Mouse (Mus musculus) Patski (cell line): ENCODE data around the gene Ric3. TPM values are rescaled to one million over a fixed set of nuclear protein-coding genes. Genes with fewer than 3 reads are reported as not detected.

ENCODE experiments used
- ATAC-seq: fragments of 100-300 bp; one replicate; pipeline ENCODE4 v1.8.0; 2021
- CTCF ChIA-PET: fragments of 350-600 bp; sonication (Branson Sonifier 250); formaldehyde crosslinking; loops from one replicate; lab custom pipeline; 2022; ENCODE audit warnings: inconsistent platforms; lab: Charles Lee
- POLR2A ChIA-PET: fragments of 350-600 bp; sonication (Branson Sonifier 250); formaldehyde crosslinking; loops from one replicate; lab custom pipeline; 2022; ENCODE audit warnings: antibody characterized with exemption, inconsistent platforms; lab: Charles Lee
- DNase-seq: peaks from one replicate; pipeline ENCODE4 v3.0.0-alpha.2; 2011; ENCODE audit warnings: low read depth, low spot score
- H3K27me3 ChIP-seq: fragments of 371-371 bp; one replicate; pipeline ENCODE4 v1.5.1; 2021
- CTCF ChIP-seq: fragments of 100-300 bp; IDR thresholded peaks from one replicate; pipeline ENCODE4 v1.5.1; 2021
- in situ Hi-C: fragments of 300-500 bp; cut with MboI; formaldehyde crosslinking; loops from 3 replicates; pipeline ENCODE4 v1.11.1; 2018; ENCODE audit warnings: low pct_unique_long_range_greater_than_20kb, mixed read lengths
- polyA plus RNA-seq: library from polyadenylated mRNA; unstranded; gene quantifications from one replicate; pipeline ENCODE4 v1.2.3, GENCODE M21; 2021

Gene Ric3
- polyA plus RNA-seq, 1 experiment from 2014 or later: 0.27 TPM

- ChIA-PET CTCF (interaction anchor here (1.7 to 2.0 kb wide), 2 partner anchors 9 to 59 kb away, joined by 6 to 7 read pairs; no protein-coding TSS in a partner anchor), POLR2A (no interaction called here)
- no peak for TF ChIP-seq CTCF
- no peaks in the 10 kb centered on the region for H3K27me3 ChIP-seq
- no peak for ATAC-seq
- no peak for DNase-seq
- in situ Hi-C loops: loop anchor here (5.0 kb wide), 1 partner anchor 208 kb away; no protein-coding TSS in a partner anchor
Observed at GRCm38 (mm10) chr7:109025743-109026142, 57.4 kb downstream of the Ric3 start.

DNA sequence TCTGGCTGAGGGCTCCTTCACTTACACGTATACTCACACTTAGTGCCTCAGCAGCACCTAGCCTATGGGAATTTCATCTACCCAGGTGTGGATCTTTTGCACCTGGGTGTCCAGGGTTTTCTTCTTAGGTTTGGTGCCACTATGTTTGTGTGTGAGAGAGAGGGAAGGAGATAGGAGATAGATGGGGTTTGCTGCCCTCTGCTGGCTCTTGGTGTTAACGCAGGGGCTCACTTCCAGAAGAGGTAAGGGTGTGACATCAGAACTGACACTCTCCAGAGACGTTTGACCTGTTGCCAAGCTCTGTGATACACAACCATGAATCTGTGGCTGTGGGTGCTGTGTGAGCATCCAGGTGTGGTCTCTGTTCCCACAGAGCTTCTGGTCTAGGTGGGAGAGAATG is 61.7 kb downstream of the Ric3 start:
- CTCF ChIA-PET: interaction anchor here (0.6 to 2.6 kb wide), 19 partner anchors 8 to 79 kb away, joined by 3 to 11 read pairs (median 4); no protein-coding TSS in a partner anchor
- TF ChIP-seq CTCF: peak; percentile 89
- ATAC-seq: peak; percentile 74
- no peaks in the 10 kb centered on the region for H3K27me3 ChIP-seq
- POLR2A ChIA-PET: interaction anchor here (0.6 to 1.7 kb wide), 2 partner anchors 37 to 79 kb away, joined by 3 to 5 read pairs; no protein-coding TSS in a partner anchor
- in situ Hi-C loops: loop anchor here (5.0 kb wide), 1 partner anchor 54 kb away; no protein-coding TSS in a partner anchor
- no peak for DNase-seq

- no peak for TF ChIP-seq CTCF
- POLR2A ChIA-PET: no interaction called here
- no peak for ATAC-seq
- H3K27me3 ChIP-seq: no peaks in the 10 kb centered on the region
- no peak for DNase-seq
- in situ Hi-C loops: no loop called here
- CTCF ChIA-PET: interaction anchor here (0.9 to 2.0 kb wide), 7 partner anchors 28 to 71 kb away, joined by 3 to 8 read pairs (median 3); no protein-coding TSS in a partner anchor
Observed at GRCm38 (mm10) chr7:109019243-109019642, 63.9 kb downstream of the Ric3 start.

DNA sequence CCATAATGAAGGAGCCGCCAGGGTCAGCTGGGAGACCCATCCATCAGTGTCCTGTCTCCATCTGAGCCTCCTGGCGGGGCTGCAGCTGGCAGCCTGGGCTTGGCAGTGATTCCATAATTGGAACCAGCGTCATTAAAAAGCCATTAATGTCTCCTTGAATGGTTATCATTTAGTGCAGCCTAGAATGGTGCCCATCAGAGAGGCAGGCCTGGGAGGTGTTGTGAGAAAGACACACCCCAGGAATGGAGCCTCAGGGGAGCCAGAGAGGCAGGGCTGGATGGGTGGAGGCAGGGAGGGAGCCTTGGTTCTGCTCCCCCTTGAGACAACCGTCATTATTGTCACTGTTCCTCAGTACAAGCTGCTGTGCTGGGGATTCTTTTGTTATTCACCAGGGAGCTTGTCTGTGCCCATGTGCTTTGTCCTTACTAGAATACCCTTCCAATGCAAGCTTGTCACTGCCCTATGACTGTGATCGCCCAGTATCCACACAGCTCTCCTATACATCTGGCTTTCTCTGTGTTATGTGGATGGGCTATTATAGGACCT is 66.7 kb downstream of the Ric3 start:
- no peak for TF ChIP-seq CTCF
- ATAC-seq: no peak
- in situ Hi-C loops: no loop called here
- DNase-seq: no peak
- no peaks in the 10 kb centered on the region for H3K27me3 ChIP-seq
- POLR2A ChIA-PET: no interaction called here
- CTCF ChIA-PET: interaction anchor here (1.3 kb wide), 1 partner anchor 10 kb away, joined by 3 read pairs; no protein-coding TSS in a partner anchor

DNA sequence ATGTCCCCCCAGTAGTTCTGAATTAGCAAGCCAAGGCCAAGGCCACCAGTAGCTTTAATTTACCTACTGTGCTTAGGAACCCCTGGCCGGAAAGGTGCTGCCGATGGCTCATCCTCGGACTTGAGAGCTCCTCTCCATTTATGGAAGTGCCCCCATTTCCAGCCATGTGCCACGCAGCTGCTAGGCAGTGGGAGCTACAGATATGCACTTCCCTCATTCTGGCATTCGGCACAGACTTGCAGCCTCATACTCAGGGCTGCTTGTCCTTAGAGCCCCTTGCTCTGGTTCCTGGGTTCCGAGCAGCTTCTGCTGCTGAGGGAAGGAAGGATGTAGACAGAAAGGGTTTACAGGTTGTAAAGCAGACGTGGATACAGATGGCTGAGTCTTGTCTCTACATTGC is 68.3 kb downstream of the Ric3 start:
- peaks cover 4% of the 10 kb centered on the region for H3K27me3 ChIP-seq
- DNase-seq: no peak
- no peak for TF ChIP-seq CTCF
- ChIA-PET CTCF (interaction anchor here (0.7 kb wide), 1 partner anchor 41 kb away, joined by 3 read pairs; no protein-coding TSS in a partner anchor), POLR2A (no interaction called here)
- in situ Hi-C loops: no loop called here
- no peak for ATAC-seq

GRCm38 (mm10) chr7:109012998-109013625 is 70.0 kb downstream of the Ric3 start:
- CTCF ChIA-PET: interaction anchor here (1.2 to 1.6 kb wide), 2 partner anchors 9 to 16 kb away, joined by 3 to 5 read pairs; no protein-coding TSS in a partner anchor
- ATAC-seq: no peak
- in situ Hi-C loops: no loop called here
- peaks cover 4% of the 10 kb centered on the region for H3K27me3 ChIP-seq
- no peak for TF ChIP-seq CTCF
- POLR2A ChIA-PET: no interaction called here
- no peak for DNase-seq

- ChIA-PET CTCF (interaction anchor here (1.2 to 1.6 kb wide), 2 partner anchors 9 to 16 kb away, joined by 3 to 5 read pairs; no protein-coding TSS in a partner anchor), POLR2A (no interaction called here)
- DNase-seq (no peak), ATAC-seq (no peak)
- peaks cover 4% of the 10 kb centered on the region for H3K27me3 ChIP-seq
- no peak for TF ChIP-seq CTCF
- in situ Hi-C loops: no loop called here
Observed at GRCm38 (mm10) chr7:109012575-109012974, 70.6 kb downstream of the Ric3 start.

DNA sequence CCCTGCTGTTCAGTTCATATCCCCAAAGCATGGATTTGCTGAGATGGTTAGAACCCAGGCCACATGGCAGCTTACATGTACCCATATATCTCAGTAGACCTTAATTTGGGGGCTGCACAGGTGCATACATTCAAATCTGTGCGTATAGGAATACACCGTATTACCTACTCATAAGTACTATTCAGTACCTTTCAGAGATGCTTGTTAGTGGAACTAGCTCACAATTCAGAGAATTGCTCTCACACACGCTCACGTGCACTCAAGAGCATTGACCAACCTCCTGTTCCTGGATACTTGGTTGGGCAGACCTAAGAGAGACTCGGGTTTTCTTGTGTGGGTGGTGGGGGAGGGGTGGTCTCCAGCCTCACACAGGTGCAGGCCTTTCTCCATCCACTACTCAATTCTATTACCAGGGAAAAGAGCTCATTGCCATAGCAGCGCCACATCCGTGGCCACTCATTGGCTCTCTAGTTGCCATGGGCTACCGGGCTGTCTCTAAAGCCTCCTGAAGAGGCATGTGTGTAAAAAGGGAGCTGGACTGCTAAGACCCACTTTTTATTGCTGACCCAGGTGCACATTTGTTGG is 71.4 kb downstream of the Ric3 start:
- ATAC-seq (no peak), DNase-seq (no peak)
- ChIA-PET CTCF (interaction anchor here (0.7 to 1.6 kb wide), 2 partner anchors 9 to 15 kb away, joined by 3 read pairs; no protein-coding TSS in a partner anchor), POLR2A (no interaction called here)
- in situ Hi-C loops: no loop called here
- TF ChIP-seq CTCF: no peak
- H3K27me3 ChIP-seq: peaks cover 4% of the 10 kb centered on the region

DNA sequence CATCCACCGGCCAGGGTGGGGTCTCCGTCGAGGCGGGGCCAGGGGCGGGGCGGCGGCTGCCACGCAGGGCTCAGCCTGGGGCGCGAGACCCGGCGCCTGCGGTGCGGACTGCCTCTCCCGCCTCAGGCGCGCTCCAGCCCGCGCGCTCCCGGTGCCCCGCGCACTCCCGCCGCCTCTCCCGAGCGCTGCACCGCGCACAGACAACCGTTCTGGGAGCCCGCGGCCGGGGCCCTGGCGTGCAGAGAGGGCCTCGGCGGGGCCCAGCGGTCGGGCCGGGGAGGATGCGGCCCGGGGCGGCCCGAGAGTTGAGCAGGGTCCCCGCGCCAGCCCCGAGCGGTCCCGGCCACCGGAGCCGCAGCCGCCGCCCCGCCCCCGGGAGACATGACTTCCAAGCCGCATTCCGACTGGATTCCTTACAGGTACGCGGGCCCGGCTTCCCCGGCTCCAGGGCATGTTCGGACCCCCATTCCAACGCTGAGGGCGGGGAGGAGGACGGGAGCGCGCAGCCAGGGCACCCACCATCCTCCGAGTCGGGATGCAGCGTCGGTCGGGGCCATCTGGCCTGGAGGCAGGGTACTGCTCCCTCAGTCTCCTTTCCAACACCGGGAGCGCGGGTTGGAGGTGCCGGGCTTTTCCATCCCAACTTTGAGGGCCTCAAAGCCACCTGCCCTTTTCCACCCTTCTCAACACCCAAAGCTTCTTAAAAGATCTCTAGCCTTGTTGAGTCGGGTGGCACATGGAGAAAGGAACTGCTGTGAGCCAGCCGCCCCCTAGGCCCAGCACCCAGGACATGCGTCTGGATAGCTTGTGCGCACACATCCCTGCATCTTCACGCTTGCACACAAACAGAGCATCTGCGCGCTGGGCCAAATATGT is 72.2 kb downstream of the Ric3 start:
- H3K27me3 ChIP-seq: peaks cover 4% of the 10 kb centered on the region
- ATAC-seq (peak; percentile 8), DNase-seq (no peak)
- CTCF ChIA-PET: interaction anchor here (0.7 to 1.6 kb wide), 2 partner anchors 10 to 14 kb away, joined by 3 read pairs; no protein-coding TSS in a partner anchor
- TF ChIP-seq CTCF: no peak
- in situ Hi-C loops: no loop called here
- POLR2A ChIA-PET: no interaction called here

GRCm38 (mm10) chr7:109009260-109009659 is 73.9 kb downstream of the Ric3 start:
- ChIA-PET POLR2A (no interaction called here), CTCF (no interaction called here)
- no peak for DNase-seq
- peaks cover 4% of the 10 kb centered on the region for H3K27me3 ChIP-seq
- ATAC-seq: no peak
- TF ChIP-seq CTCF: no peak
- in situ Hi-C loops: no loop called here
